Mouse (Mus musculus) hindbrain, postnatal 0 days (tissue): ENCODE results near the gene Plxna2. TPM values are rescaled to one million over a fixed set of nuclear protein-coding genes. Genes with fewer than 3 reads are reported as not detected.

ENCODE experiments used
- ATAC-seq: fragments of 200-750 bp; cut with Nextera tagmentation; 2 replicates; pipeline ENCODE4 v1.8.0; 2017; ENCODE audit warnings: mild to moderate bottlenecking, moderate TSS enrichment, moderate library complexity
- DNase-seq: peaks from one replicate; pipeline ENCODE4 v3.0.0-alpha.2; 2015; ENCODE audit warnings: low spot score
- H3K27ac ChIP-seq: fragments of 300-500 bp; sonication (generic); 2 replicates; pipeline ENCODE4 v1.5.1; 2014; ENCODE audit warnings: mild to moderate bottlenecking
- H3K27me3 ChIP-seq: fragments of 300-500 bp; sonication (generic); 2 replicates; pipeline ENCODE4 v1.6.1; 2014; ENCODE audit warnings: low read length, mixed read lengths; ENCODE audit not compliant: insufficient read depth
- H3K36me3 ChIP-seq: fragments of 300-500 bp; sonication (generic); 2 replicates; pipeline ENCODE4 v1.6.1; 2014; ENCODE audit warnings: low read length, mixed read lengths; ENCODE audit not compliant: insufficient read depth
- H3K4me1 ChIP-seq: fragments of 300-500 bp; sonication (generic); 2 replicates; pipeline ENCODE4 v1.6.1; 2014; ENCODE audit warnings: antibody characterized with exemption, low read length, mixed read lengths; ENCODE audit not compliant: insufficient read depth
- H3K4me2 ChIP-seq: fragments of 300-500 bp; sonication (generic); 2 replicates; pipeline ENCODE4 v1.6.1; 2014; ENCODE audit warnings: low read depth, mild to moderate bottlenecking, low read length, moderate library complexity, mixed read lengths
- H3K4me3 ChIP-seq: fragments of 300-500 bp; sonication (generic); 2 replicates; pipeline ENCODE4 v1.5.1; 2014; ENCODE audit warnings: low read length
- H3K9ac ChIP-seq: fragments of 300-500 bp; sonication (generic); replicated peaks from 2 replicates; pipeline ENCODE4 v1.6.1; 2014; ENCODE audit warnings: mild to moderate bottlenecking, low read length, moderate library complexity, mixed read lengths
- H3K9me3 ChIP-seq: fragments of 300-500 bp; sonication (generic); 2 replicates; pipeline ENCODE4 v1.6.1; 2016; ENCODE audit warnings: low read length, mixed read lengths
- CTCF ChIP-seq: IDR thresholded peaks from 2 replicates; pipeline ENCODE4 v1.5.1; 2016; ENCODE audit warnings: antibody characterized with exemption, control low read depth, low read depth
- WGBS: fragments of 180-500 bp; shearing (Covaris S2); extraction: QIAGEN DNeasy Blood & Tissue Kit; methylation state at CpG from one replicate; pipeline ENCODE4 v1.1.7; 2014; 5-methylcytosine and 5-hydroxymethylcytosine counted together
- microRNA-seq, 2 experiments: library from miRNA; unstranded; fragments of <30 nt; microRNA quantifications; one replicate each; pipeline ENCODE4; 2016
- polyA plus RNA-seq: library from polyadenylated mRNA; unstranded; fragments of >200 nt; fragmentation: Nextera tagmentation; extraction: Ambion mirVana; gene quantifications from 2 replicates; pipeline ENCODE4 v1.2.1, GENCODE M21; 2015
- total RNA-seq: library from RNA; depleted of rRNA; stranded (reverse); fragments of >200 nt; gene quantifications from 2 replicates; pipeline ENCODE4 v1.2.3, GENCODE M21; 2014

The Plxna2 gene
- total and polyA plus RNA-seq, 2 experiments from 2014 or later = 11.7 to 48.2 TPM

- no peak overlapping the region for H3K27ac ChIP-seq
- no peak for DNase-seq
- H3K9me3 ChIP-seq = no peaks in the 10 kb centered on the region
- H3K27me3 ChIP-seq = no peaks in the 10 kb centered on the region
- no peak overlapping the region for H3K4me3 ChIP-seq
- no peak for TF ChIP-seq CTCF
- 65% methylated on average over 4 of the region's 4 CpGs for WGBS
- no peak overlapping the region for H3K4me2 ChIP-seq
- H3K9ac ChIP-seq = no peak overlapping the region
- no peak for ATAC-seq
- H3K4me1 ChIP-seq = no peaks in the 10 kb centered on the region
- H3K36me3 ChIP-seq = no peaks in the 10 kb centered on the region
Measured at GRCm38 (mm10) chr1:194851242-194852064, 233.4 kb downstream of the Plxna2 start.

GRCm38 (mm10) chr1:194852065-194852358 lies 234.0 kb downstream of the Plxna2 start:
- Histone ChIP-seq H3K27me3 (no peaks in the 10 kb centered on the region), H3K4me2 (no peak overlapping the region), H3K27ac (no peak overlapping the region), H3K36me3 (no peaks in the 10 kb centered on the region), H3K9ac (no peak overlapping the region), H3K4me1 (no peaks in the 10 kb centered on the region), H3K4me3 (no peak overlapping the region), H3K9me3 (no peaks in the 10 kb centered on the region)
- 53% methylated on average over 2 of the region's 2 CpGs for WGBS
- TF ChIP-seq CTCF = no peak
- ATAC-seq = 0 out of 2 replicates have a peak, but pooled peaks have one; percentile 55
- DNase-seq = peak; percentile 6

Small RNA genes lying within 50 kb of the gene (microRNA-seq; reads per million reads assigned to microRNA genes)
- 1.8 to 3.2 reads per million in 2 experiments for gene Mir3962
